Mouse (Mus musculus): ENCODE results near the gene Slc35c2.

Slc35c2 gene

DNA sequence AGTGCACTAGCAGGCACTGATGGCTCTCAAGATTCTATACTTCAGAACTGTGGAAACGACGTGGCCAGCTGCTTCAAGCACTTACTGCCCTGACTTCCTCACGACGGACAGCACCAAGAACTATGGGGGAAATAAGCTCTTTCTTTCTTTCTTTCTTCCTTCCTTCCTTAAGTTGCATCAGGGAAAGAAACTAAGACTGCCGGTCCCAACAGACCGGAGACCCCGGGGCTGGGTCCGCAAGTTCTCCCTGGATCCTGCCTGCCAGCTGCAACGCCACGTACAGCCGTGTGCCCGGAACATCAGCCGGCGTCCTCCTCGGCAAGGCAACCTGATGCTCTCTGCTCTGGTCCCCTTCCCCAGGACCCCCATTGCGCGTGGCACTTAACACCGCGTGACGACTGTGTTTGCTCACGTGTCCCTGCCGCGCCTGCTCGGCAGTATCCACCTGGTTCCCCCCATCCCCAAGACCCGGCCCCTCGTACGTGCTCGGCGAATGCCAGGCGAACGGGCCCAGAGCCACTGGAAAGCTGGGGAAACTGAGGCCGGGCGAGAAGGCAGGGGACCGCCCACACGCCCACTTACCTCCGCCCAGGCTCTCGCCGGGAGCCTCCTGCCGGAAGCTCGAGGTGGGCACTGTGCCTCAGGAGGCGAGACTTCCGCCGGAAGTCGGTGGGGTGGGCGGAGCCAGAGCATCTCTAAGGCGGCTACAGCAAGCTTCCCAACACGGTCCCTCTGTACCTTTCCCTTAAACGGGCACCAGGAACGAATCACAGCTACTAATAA, at the start of gene Slc35c2:
Slc35c2 (minus strand) TSS at position 668 of the 783 bp plus-strand sequence.
- DNase-seq (ENCODE audit: low spot score in 2 of 2): peak; percentile 86

GRCm38 (mm10) chr2:165337191-165337590, 49.5 kb upstream of the Slc35c2 start:
- peak; percentile 34 to 40 for DNase-seq (ENCODE audit: low spot score in 2 of 2)

DNA sequence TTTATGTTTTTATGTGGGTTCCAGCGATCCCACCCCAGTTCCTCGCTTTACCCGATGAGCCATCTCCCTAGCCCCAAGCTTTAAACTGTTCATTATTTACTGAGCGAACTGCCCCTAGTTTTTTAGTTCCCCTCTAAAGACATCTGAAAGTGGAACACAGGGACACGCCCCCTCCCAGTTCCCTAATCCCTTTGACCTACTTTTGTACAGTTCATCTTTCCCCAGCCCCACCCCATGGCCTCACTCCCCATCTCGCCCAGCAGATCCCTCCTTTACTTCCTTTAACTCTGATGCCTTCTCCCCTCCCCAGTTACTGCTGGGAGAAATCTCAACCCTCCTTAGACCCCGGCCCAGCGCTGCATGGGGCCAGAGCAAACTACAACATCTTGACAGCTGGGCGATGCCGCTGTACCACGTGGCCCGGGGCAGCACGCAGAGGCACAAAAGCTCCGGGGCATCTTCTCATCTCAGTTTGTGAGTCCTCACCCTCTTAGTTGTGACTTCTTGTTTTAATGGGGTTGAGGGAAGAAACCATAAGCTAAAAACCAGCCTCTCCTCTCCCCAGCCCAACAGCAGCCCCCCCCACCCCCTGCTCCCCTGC, 45.0 kb upstream of the Slc35c2 start:
- DNase-seq (ENCODE audit: low spot score in 2 of 2): peak; percentile 63 to 73

GRCm38 (mm10) chr2:165329703-165330102, 42.0 kb upstream of the Slc35c2 start:
- no peak for DNase-seq (ENCODE audit: low spot score in 2 of 2)

- DNase-seq (ENCODE audit: low spot score in 2 of 2): no peak
Observed at GRCm38 (mm10) chr2:165328746-165329145, 41.1 kb upstream of the Slc35c2 start.

GRCm38 (mm10) chr2:165327386-165327785, 39.7 kb upstream of the Slc35c2 start:
- DNase-seq (ENCODE audit: low spot score in 2 of 2): no peak

DNA sequence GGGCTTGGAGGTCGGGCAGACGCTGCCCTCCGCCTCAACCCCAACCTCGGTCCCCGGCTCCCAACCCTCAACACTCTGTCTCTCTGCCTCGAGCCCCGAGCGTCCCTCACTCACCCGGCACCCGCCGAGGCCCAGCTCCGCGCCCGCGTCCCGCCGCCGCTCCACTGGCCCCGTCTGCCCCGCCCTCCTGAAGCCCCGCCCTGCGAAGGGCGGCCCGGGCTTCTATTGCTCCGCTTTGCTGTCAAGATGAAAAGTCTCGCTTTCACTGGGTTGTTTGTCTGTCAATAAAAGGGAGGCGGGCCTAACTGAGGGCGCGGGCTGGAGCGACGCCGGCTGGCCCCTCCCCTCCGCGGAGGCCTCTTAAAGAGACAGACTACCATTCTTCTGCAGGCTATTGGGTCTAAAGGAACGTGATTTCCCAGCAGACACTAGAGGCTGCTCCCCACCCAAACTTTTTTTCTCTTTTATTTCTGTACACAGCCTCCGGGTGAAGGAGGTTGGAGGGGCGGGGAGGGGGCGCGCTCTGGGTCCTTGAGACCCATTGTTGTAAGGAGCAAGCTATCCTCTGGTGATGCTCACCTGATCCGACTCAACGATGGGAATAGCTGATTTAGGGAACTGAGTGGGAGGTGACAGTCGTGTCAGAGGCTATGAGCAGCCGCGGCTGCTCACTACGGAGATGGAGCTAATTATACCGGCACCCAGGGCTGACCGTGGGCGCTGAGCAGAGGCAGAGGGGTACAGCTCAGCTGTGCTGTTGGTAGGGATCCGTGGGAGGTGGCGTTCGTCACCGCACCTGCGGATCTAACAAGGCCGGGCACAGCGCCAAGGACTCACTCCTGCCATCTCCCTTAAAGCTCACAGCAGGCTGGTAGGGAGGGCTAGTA, 38.9 kb upstream of the Slc35c2 start, which contains the start of gene Elmo2:
Elmo2 (minus strand) TSS at position 176 of the 887 bp plus-strand sequence.
- peak; percentile 98 for DNase-seq (ENCODE audit: low spot score in 2 of 2)

DNA sequence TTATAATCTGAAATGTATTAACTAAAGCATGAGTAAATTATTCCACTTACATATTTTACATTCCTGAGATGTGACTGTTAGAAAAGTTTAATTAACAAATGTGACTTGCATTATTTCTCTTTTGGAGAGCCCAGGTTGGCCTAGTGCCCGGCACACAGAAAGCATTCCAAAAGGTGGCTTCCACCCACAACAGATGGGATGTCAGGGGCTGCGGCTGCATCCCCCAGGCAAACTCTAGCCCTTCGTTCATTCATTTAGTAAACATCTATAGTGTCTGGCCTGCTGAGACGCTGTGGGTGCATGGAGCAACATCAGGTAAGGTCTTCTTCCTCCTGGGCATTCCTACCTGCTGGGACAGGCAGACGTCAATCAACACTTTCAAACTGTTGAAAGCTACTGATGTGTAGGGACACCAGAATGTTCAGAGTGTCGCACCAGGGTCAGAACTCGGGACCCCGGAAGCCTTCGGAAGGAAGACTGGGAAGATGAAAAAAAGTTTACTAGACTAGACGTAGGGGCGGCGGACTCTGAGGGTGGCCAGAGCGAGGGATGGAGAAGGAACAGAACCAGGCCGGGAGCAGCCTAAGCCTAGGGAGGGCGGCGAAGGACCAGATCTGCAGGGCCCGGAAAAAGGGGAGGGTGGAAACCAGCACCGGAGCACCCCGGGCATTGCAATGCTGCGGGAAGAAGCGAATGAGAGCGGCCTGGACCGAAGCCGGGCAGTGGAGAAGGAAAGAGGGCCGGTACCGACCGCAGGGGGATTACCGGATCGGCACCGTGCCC, 38.0 kb upstream of the Slc35c2 start:
- DNase-seq (ENCODE audit: low spot score in 2 of 2): peak in 1 of 2 experiments; percentile 9

- no peak for DNase-seq (ENCODE audit: low spot score in 2 of 2)
Observed at GRCm38 (mm10) chr2:165323928-165324327, 36.3 kb upstream of the Slc35c2 start.

DNA sequence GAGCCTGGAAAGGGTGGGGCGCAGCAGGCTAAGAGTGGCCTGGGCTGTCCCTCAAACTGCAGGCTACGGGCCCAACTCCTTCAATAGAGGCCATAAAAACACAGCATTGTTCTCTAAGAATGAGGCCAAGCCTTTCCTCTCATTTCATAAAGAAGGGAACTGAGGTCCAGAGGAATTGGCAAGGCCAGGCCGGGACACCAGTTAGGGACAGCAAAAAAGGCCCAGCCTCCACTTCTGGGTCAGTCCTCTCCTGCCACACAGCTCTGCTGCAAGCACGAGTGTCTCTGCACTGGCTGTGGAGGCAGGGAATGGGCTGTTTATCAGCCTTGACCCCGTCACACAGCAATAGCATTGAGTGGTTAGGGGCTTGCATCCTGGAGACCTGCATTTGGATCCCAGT, 35.8 kb upstream of the Slc35c2 start:
- DNase-seq (ENCODE audit: low spot score in 2 of 2): no peak

GRCm38 (mm10) chr2:165321981-165322735, 34.5 kb upstream of the Slc35c2 start:
- DNase-seq (ENCODE audit: low spot score in 2 of 2): no peak

- peak; percentile 32 to 35 for DNase-seq (ENCODE audit: low spot score in 2 of 2)
Observed at GRCm38 (mm10) chr2:165321381-165321888, 33.8 kb upstream of the Slc35c2 start.

- no peak for DNase-seq (ENCODE audit: low spot score in 2 of 2)
Observed at GRCm38 (mm10) chr2:165320531-165321150, 33.0 kb upstream of the Slc35c2 start.

DNA sequence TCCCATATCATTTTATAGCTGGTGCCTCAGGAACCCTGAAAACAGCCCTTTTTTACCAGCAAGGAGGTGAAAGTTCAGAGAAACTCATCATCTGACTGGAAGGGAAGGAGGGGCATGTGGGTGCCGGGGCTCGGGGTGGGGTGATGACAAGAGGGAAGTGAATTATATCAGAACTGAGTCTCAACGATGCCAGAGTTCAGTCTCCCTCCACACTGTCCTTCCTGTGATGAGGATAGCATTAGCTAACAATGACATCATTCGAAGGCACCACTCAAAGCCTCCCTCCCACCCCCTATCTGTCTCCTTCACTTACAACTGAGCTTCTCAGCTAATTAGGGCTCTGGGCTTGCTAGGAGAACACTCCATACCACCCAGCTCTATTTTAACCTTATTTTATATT, 31.8 kb upstream of the Slc35c2 start:
- no peak for DNase-seq (ENCODE audit: low spot score in 2 of 2)

DNA sequence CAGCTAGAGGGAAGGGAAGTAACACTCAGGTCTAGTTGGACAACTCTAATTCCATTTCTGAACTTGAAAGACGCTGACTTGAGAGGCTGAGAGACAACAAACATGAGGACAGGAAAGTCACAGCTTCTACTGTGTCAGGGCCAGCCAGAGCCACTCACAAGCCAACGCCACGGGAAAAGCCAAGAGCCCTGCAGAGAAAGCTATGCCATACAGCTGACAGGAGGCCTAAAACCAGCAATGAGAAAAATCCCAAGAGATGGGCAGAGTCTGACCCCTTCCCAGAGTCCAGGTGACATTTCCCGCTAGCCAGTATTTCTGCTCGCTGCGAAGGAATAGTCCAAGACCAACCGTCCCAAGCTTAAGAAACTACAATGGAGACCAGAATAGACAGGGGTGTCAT, 31.3 kb upstream of the Slc35c2 start:
- DNase-seq (ENCODE audit: low spot score in 2 of 2): no peak

GRCm38 (mm10) chr2:165317621-165318263, 30.1 kb upstream of the Slc35c2 start:
- no peak for DNase-seq (ENCODE audit: low spot score in 2 of 2)

GRCm38 (mm10) chr2:165316837-165317473, 29.3 kb upstream of the Slc35c2 start:
- peak; percentile 44 to 51 for DNase-seq (ENCODE audit: low spot score in 2 of 2)

DNA sequence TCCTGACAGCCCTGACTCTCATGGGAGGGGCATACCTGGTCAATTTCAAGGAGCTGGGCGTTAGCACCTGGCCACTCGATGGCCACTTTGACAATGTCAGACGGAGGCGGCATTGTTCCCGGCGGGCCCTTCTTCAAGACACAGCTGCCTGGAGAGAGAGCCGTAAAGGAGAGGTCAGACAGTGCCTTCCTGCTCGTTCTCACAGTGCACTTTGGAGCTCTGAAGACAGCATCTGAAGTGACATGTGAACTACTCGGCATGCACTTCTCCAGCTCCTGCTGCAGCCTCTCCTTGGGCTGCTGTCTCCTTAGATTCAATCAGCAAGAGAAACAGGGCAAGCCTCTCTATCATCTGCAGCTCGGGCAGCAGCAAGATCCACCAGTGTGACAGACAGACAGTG, 28.5 kb upstream of the Slc35c2 start:
- DNase-seq (ENCODE audit: low spot score in 2 of 2): no peak

- no peak for DNase-seq (ENCODE audit: low spot score in 2 of 2)
Observed at GRCm38 (mm10) chr2:165314197-165314596, 26.5 kb upstream of the Slc35c2 start.
